Mouse (Mus musculus): ENCODE results near the gene Specc1l. TPM values are rescaled to one million over a fixed set of nuclear protein-coding genes. Genes with fewer than 3 reads are reported as not detected.

Gene Specc1l
- total and polyA plus RNA-seq, 2 experiments from 2014 or later: 21.4 to 64.5 TPM

GRCm38 (mm10) chr10:75273020-75273419 is 61.1 kb downstream of the Specc1l start:
- no peak overlapping the region for H3K9ac ChIP-seq
- WGBS: 94% methylated on average over 4 of the region's 4 CpGs
- peaks cover 51% of the 10 kb centered on the region for H3K36me3 ChIP-seq (ENCODE audit: insufficient read depth)
- no peak overlapping the region for H3K4me3 ChIP-seq (ENCODE audit: low read depth, low read length)
- DNase-seq (no peak), ATAC-seq (no peak)
- no peaks in the 10 kb centered on the region for H3K27me3 ChIP-seq (ENCODE audit: insufficient read depth, low read length)
- H3K4me2 ChIP-seq (ENCODE audit: low read depth): no peak overlapping the region
- H3K27ac ChIP-seq (ENCODE audit: low read depth, low read length): no peak overlapping the region
- H3K9me3 ChIP-seq (ENCODE audit: low read length): no peaks in the 10 kb centered on the region
- TF ChIP-seq CTCF (IDR thresholded peaks at IDR 0.05; ENCODE audit: low read depth): no peak
- H3K4me1 ChIP-seq (ENCODE audit: insufficient read depth): no peaks in the 10 kb centered on the region

- Histone ChIP-seq H3K4me1 (ENCODE audit: insufficient read depth) (no peaks in the 10 kb centered on the region), H3K36me3 (ENCODE audit: insufficient read depth) (peaks cover 40% of the 10 kb centered on the region), H3K9ac (no peak overlapping the region), H3K4me3 (ENCODE audit: low read depth, low read length) (no peak overlapping the region), H3K4me2 (ENCODE audit: low read depth) (no peak overlapping the region), H3K27ac (ENCODE audit: low read depth, low read length) (no peak overlapping the region), H3K27me3 (ENCODE audit: insufficient read depth, low read length) (no peaks in the 10 kb centered on the region), H3K9me3 (ENCODE audit: low read length) (no peaks in the 10 kb centered on the region)
- no peak for TF ChIP-seq CTCF (IDR thresholded peaks at IDR 0.05; ENCODE audit: low read depth)
- DNase-seq (no peak), ATAC-seq (no peak)
- 93% methylated on average over 12 of the region's 12 CpGs for WGBS
Measured at GRCm38 (mm10) chr10:75276427-75277013, 64.6 kb downstream of the Specc1l start.

- Histone ChIP-seq H3K27ac (ENCODE audit: low read depth, low read length) (no peak overlapping the region), H3K4me3 (ENCODE audit: low read depth, low read length) (no peak overlapping the region), H3K9ac (no peak overlapping the region), H3K4me2 (ENCODE audit: low read depth) (no peak overlapping the region), H3K9me3 (ENCODE audit: low read length) (no peaks in the 10 kb centered on the region), H3K27me3 (ENCODE audit: insufficient read depth, low read length) (no peaks in the 10 kb centered on the region), H3K4me1 (ENCODE audit: insufficient read depth) (no peaks in the 10 kb centered on the region), H3K36me3 (ENCODE audit: insufficient read depth) (peaks cover 40% of the 10 kb centered on the region)
- ATAC-seq (no peak), DNase-seq (peak; percentile 41)
- 82% methylated on average over 1 of the region's 1 CpGs for WGBS
- peak; percentile 75 for TF ChIP-seq CTCF (IDR thresholded peaks at IDR 0.05; ENCODE audit: low read depth)
Measured at GRCm38 (mm10) chr10:75277501-75277900, 65.6 kb downstream of the Specc1l start.

- H3K9me3 ChIP-seq (ENCODE audit: low read length): no peaks in the 10 kb centered on the region
- no peaks in the 10 kb centered on the region for H3K27me3 ChIP-seq (ENCODE audit: insufficient read depth, low read length)
- no peaks in the 10 kb centered on the region for H3K4me1 ChIP-seq (ENCODE audit: insufficient read depth)
- ATAC-seq: no peak
- no peak overlapping the region for H3K4me2 ChIP-seq (ENCODE audit: low read depth)
- H3K36me3 ChIP-seq (ENCODE audit: insufficient read depth): peaks cover 15% of the 10 kb centered on the region
- no peak for DNase-seq
- H3K9ac ChIP-seq: no peak overlapping the region
- no peak overlapping the region for H3K27ac ChIP-seq (ENCODE audit: low read depth, low read length)
- no peak for TF ChIP-seq CTCF (IDR thresholded peaks at IDR 0.05; ENCODE audit: low read depth)
- no peak overlapping the region for H3K4me3 ChIP-seq (ENCODE audit: low read depth, low read length)
- WGBS: 80% methylated on average over 5 of the region's 5 CpGs
Measured at GRCm38 (mm10) chr10:75282648-75283047, 70.8 kb downstream of the Specc1l start.

- Histone ChIP-seq H3K4me1 (ENCODE audit: insufficient read depth) (no peaks in the 10 kb centered on the region), H3K9me3 (ENCODE audit: low read length) (no peaks in the 10 kb centered on the region), H3K36me3 (ENCODE audit: insufficient read depth) (peaks cover 23% of the 10 kb centered on the region), H3K4me2 (ENCODE audit: low read depth) (no peak overlapping the region), H3K4me3 (ENCODE audit: low read depth, low read length) (no peak overlapping the region), H3K9ac (no peak overlapping the region), H3K27me3 (ENCODE audit: insufficient read depth, low read length) (no peaks in the 10 kb centered on the region), H3K27ac (ENCODE audit: low read depth, low read length) (no peak overlapping the region)
- ATAC-seq (no peak), DNase-seq (no peak)
- TF ChIP-seq CTCF (IDR thresholded peaks at IDR 0.05; ENCODE audit: low read depth): no peak
- 94% methylated on average over 3 of the region's 3 CpGs for WGBS
Measured at GRCm38 (mm10) chr10:75283821-75284220, 71.9 kb downstream of the Specc1l start.

GRCm38 (mm10) chr10:75288579-75288978 is 76.7 kb downstream of the Specc1l start:
- H3K4me3 ChIP-seq (ENCODE audit: low read depth, low read length): no peak overlapping the region
- WGBS: 88% methylated on average over 7 of the region's 7 CpGs
- no peak for ATAC-seq
- H3K36me3 ChIP-seq (ENCODE audit: insufficient read depth): peaks cover 12% of the 10 kb centered on the region
- no peak for DNase-seq
- TF ChIP-seq CTCF (IDR thresholded peaks at IDR 0.05; ENCODE audit: low read depth): no peak
- H3K27ac ChIP-seq (ENCODE audit: low read depth, low read length): no peak overlapping the region
- H3K4me2 ChIP-seq (ENCODE audit: low read depth): no peak overlapping the region
- no peaks in the 10 kb centered on the region for H3K9me3 ChIP-seq (ENCODE audit: low read length)
- H3K9ac ChIP-seq: no peak overlapping the region
- H3K27me3 ChIP-seq (ENCODE audit: insufficient read depth, low read length): no peaks in the 10 kb centered on the region
- H3K4me1 ChIP-seq (ENCODE audit: insufficient read depth): no peaks in the 10 kb centered on the region

GRCm38 (mm10) chr10:75289392-75289791 is 77.5 kb downstream of the Specc1l start:
- no peak for DNase-seq
- H3K4me1 ChIP-seq (ENCODE audit: insufficient read depth): no peaks in the 10 kb centered on the region
- no peak for TF ChIP-seq CTCF (IDR thresholded peaks at IDR 0.05; ENCODE audit: low read depth)
- H3K27me3 ChIP-seq (ENCODE audit: insufficient read depth, low read length): no peaks in the 10 kb centered on the region
- ATAC-seq: no peak
- H3K4me2 ChIP-seq (ENCODE audit: low read depth): no peak overlapping the region
- no peaks in the 10 kb centered on the region for H3K9me3 ChIP-seq (ENCODE audit: low read length)
- WGBS: 74% methylated on average over 4 of the region's 4 CpGs
- H3K9ac ChIP-seq: no peak overlapping the region
- peaks cover 16% of the 10 kb centered on the region for H3K36me3 ChIP-seq (ENCODE audit: insufficient read depth)
- no peak overlapping the region for H3K4me3 ChIP-seq (ENCODE audit: low read depth, low read length)
- H3K27ac ChIP-seq (ENCODE audit: low read depth, low read length): no peak overlapping the region
